Mouse (Mus musculus) myocyte (in vitro differentiated cells): Measurements from ENCODE around the gene Commd1.

ENCODE experiments used
- POLR2A ChIP-seq: IDR thresholded peaks from one replicate; pipeline ENCODE4 v1.6.1; 2011; ENCODE audit warnings: low read depth, mild to moderate bottlenecking, control low read depth, moderate library complexity; ENCODE audit not compliant: insufficient read length
- USF1 ChIP-seq: IDR thresholded peaks from one replicate; pipeline ENCODE4 v1.6.1; 2011; ENCODE audit warnings: low read depth, mild to moderate bottlenecking, control low read depth, moderate library complexity

DNA sequence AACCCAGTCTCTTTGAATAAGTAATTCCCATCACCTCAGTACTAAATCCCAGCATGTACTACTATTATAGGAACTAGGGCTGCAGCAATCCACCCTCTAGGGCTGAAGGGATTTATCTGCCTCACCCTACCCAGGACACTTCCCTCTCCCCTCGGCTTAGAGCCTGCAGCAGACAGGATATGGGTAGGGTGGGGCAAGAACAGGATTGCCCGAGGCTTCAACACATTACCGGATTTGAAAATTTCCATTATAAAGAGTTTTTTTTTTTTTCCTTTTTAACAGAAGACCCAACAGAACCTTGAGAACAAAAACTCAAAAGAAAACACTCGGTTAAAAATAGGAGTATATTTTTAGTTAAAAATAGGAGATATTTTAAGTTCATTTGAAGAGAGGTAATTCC lies 130.8 kb downstream of the Commd1 start:
- TF ChIP-seq POLR2A: no peak
- TF ChIP-seq USF1: no peak
